Mouse (Mus musculus): ENCODE data around the gene Fam136a. TPM values are rescaled to one million over a fixed set of nuclear protein-coding genes. Genes with fewer than 3 reads are reported as not detected.

The Fam136a gene
- polyA plus RNA-seq, 1 experiment = 32.0 TPM

- Histone ChIP-seq H3ac (ENCODE audit: control insufficient read depth, insufficient read length, low read depth) (no peak overlapping the region), H3K36me3 (ENCODE audit: control insufficient read depth, insufficient read depth) (no peaks in the 10 kb centered on the region), H3K27me3 (ENCODE audit: control insufficient read depth, insufficient read depth, insufficient read length) (peaks cover 16% of the 10 kb centered on the region), H3K79me2 (ENCODE audit: control insufficient read depth, insufficient read depth) (no peaks in the 10 kb centered on the region), H3K4me3 (ENCODE audit: insufficient read depth, poor library complexity, severe bottlenecking) (no peak overlapping the region), H3K79me3 (ENCODE audit: low read depth) (no peaks in the 10 kb centered on the region)
- TF ChIP-seq FOSL1 (IDR thresholded peaks at IDR 0.05; ENCODE audit: insufficient read depth, low read length, poor library complexity, severe bottlenecking) (no peak), MAX (IDR thresholded peaks at IDR 0.05) (no peak), MYOD1 (IDR thresholded peaks at IDR 0.05; ENCODE audit: control insufficient read depth, insufficient read length, low read depth) (no peak), CTCF (IDR thresholded peaks at IDR 0.05; ENCODE audit: control insufficient read depth, insufficient read depth, insufficient read length) (no peak), USF1 (IDR thresholded peaks at IDR 0.05; ENCODE audit: low read depth) (no peak), MYOG (IDR thresholded peaks at IDR 0.05; ENCODE audit: control insufficient read depth, extremely low read depth, insufficient read length) (no peak), CEBPB (IDR thresholded peaks at IDR 0.05; ENCODE audit: low read depth) (no peak)
Measured at GRCm38 (mm10) chr6:86354948-86355347, 10.5 kb upstream of the Fam136a start.

- Histone ChIP-seq H3K79me2 (ENCODE audit: control insufficient read depth, insufficient read depth) (no peaks in the 10 kb centered on the region), H3K36me3 (ENCODE audit: control insufficient read depth, insufficient read depth) (no peaks in the 10 kb centered on the region), H3K4me3 (ENCODE audit: insufficient read depth, poor library complexity, severe bottlenecking) (no peak overlapping the region), H3K27me3 (ENCODE audit: control insufficient read depth, insufficient read depth, insufficient read length) (peaks cover 15% of the 10 kb centered on the region), H3ac (ENCODE audit: control insufficient read depth, insufficient read length, low read depth) (no peak overlapping the region), H3K79me3 (ENCODE audit: low read depth) (no peaks in the 10 kb centered on the region)
- no peak for TF ChIP-seq MYOG (IDR thresholded peaks at IDR 0.05; ENCODE audit: control insufficient read depth, extremely low read depth, insufficient read length)
- TF ChIP-seq CEBPB (IDR thresholded peaks at IDR 0.05; ENCODE audit: low read depth) = no peak
- TF ChIP-seq MYOD1 (IDR thresholded peaks at IDR 0.05; ENCODE audit: control insufficient read depth, insufficient read length, low read depth) = no peak
- TF ChIP-seq FOSL1 (IDR thresholded peaks at IDR 0.05; ENCODE audit: insufficient read depth, low read length, poor library complexity, severe bottlenecking) = no peak
- TF ChIP-seq CTCF (IDR thresholded peaks at IDR 0.05; ENCODE audit: control insufficient read depth, insufficient read depth, insufficient read length) = no peak
Measured at GRCm38 (mm10) chr6:86356956-86357355, 8.5 kb upstream of the Fam136a start.

GRCm38 (mm10) chr6:86360691-86361090 is 4.8 kb upstream of the Fam136a start:
- Histone ChIP-seq H3K36me3 (ENCODE audit: control insufficient read depth, insufficient read depth) (no peaks in the 10 kb centered on the region), H3K4me3 (ENCODE audit: insufficient read depth, poor library complexity, severe bottlenecking) (no peak overlapping the region), H3K79me2 (ENCODE audit: control insufficient read depth, insufficient read depth) (peaks cover under 1% of the 10 kb centered on the region), H3ac (ENCODE audit: control insufficient read depth, insufficient read length, low read depth) (no peak overlapping the region), H3K79me3 (ENCODE audit: low read depth) (no peaks in the 10 kb centered on the region), H3K27me3 (ENCODE audit: control insufficient read depth, insufficient read depth, insufficient read length) (peaks cover 11% of the 10 kb centered on the region)
- no peak for TF ChIP-seq MYOD1 (IDR thresholded peaks at IDR 0.05; ENCODE audit: control insufficient read depth, insufficient read length, low read depth)
- TF ChIP-seq MYOG (IDR thresholded peaks at IDR 0.05; ENCODE audit: control insufficient read depth, extremely low read depth, insufficient read length) = no peak
- no peak for TF ChIP-seq CTCF (IDR thresholded peaks at IDR 0.05; ENCODE audit: control insufficient read depth, insufficient read depth, insufficient read length)
- no peak for TF ChIP-seq CEBPB (IDR thresholded peaks at IDR 0.05; ENCODE audit: low read depth)
- no peak for TF ChIP-seq USF1 (IDR thresholded peaks at IDR 0.05; ENCODE audit: low read depth)
- TF ChIP-seq MAX (IDR thresholded peaks at IDR 0.05) = no peak
- TF ChIP-seq FOSL1 (IDR thresholded peaks at IDR 0.05; ENCODE audit: insufficient read depth, low read length, poor library complexity, severe bottlenecking) = no peak

- no peak for TF ChIP-seq MAX (IDR thresholded peaks at IDR 0.05)
- no peak for TF ChIP-seq FOSL1 (IDR thresholded peaks at IDR 0.05; ENCODE audit: insufficient read depth, low read length, poor library complexity, severe bottlenecking)
- no peak for TF ChIP-seq MYOD1 (IDR thresholded peaks at IDR 0.05; ENCODE audit: control insufficient read depth, insufficient read length, low read depth)
- TF ChIP-seq MYOG (IDR thresholded peaks at IDR 0.05; ENCODE audit: control insufficient read depth, extremely low read depth, insufficient read length) = no peak
- no peak for TF ChIP-seq USF1 (IDR thresholded peaks at IDR 0.05; ENCODE audit: low read depth)
- no peak for TF ChIP-seq CTCF (IDR thresholded peaks at IDR 0.05; ENCODE audit: control insufficient read depth, insufficient read depth, insufficient read length)
- TF ChIP-seq CEBPB (IDR thresholded peaks at IDR 0.05; ENCODE audit: low read depth) = no peak
- Histone ChIP-seq H3K79me2 (ENCODE audit: control insufficient read depth, insufficient read depth) (peaks cover 7% of the 10 kb centered on the region), H3ac (ENCODE audit: control insufficient read depth, insufficient read length, low read depth) (no peak overlapping the region), H3K79me3 (ENCODE audit: low read depth) (peaks cover 2% of the 10 kb centered on the region), H3K36me3 (ENCODE audit: control insufficient read depth, insufficient read depth) (no peaks in the 10 kb centered on the region), H3K4me3 (ENCODE audit: insufficient read depth, poor library complexity, severe bottlenecking) (no peak overlapping the region), H3K27me3 (ENCODE audit: control insufficient read depth, insufficient read depth, insufficient read length) (peaks cover 9% of the 10 kb centered on the region)
Measured at GRCm38 (mm10) chr6:86361373-86361772, 4.1 kb upstream of the Fam136a start.

GRCm38 (mm10) chr6:86364442-86365141 is 854 bp upstream of the Fam136a start:
- peaks cover 17% of the 10 kb centered on the region for H3K36me3 ChIP-seq (ENCODE audit: control insufficient read depth, insufficient read depth)
- H3K4me3 ChIP-seq (ENCODE audit: insufficient read depth, poor library complexity, severe bottlenecking) = peak overlapping the region; percentile 28
- peaks cover 3% of the 10 kb centered on the region for H3K79me3 ChIP-seq (ENCODE audit: low read depth)
- TF ChIP-seq MYOG (IDR thresholded peaks at IDR 0.05; ENCODE audit: control insufficient read depth, extremely low read depth, insufficient read length) (no peak), MYOD1 (IDR thresholded peaks at IDR 0.05; ENCODE audit: control insufficient read depth, insufficient read length, low read depth) (no peak), CTCF (IDR thresholded peaks at IDR 0.05; ENCODE audit: control insufficient read depth, insufficient read depth, insufficient read length) (peak; percentile 52)
- H3ac ChIP-seq (ENCODE audit: control insufficient read depth, insufficient read length, low read depth) = peak overlapping the region; percentile 12
- peaks cover 16% of the 10 kb centered on the region for H3K79me2 ChIP-seq (ENCODE audit: control insufficient read depth, insufficient read depth)
- no peaks in the 10 kb centered on the region for H3K27me3 ChIP-seq (ENCODE audit: control insufficient read depth, insufficient read depth, insufficient read length)
